In genomic region chr14:75929713-75930112, GRCm38 (mm10) we compare ENCODE assay signal across 3 mouse cellular contexts. TPM values are rescaled to one million over a fixed set of nuclear protein-coding genes. Genes with fewer than 3 reads are reported as not detected.
"Had no signal": no experiment of that assay in that cellular context is flagged by ENCODE, and none has a peak within 500 bp of the region (broad histone marks: within the 10 kb centered on the region; RNA-seq: fewer than 3 reads in every experiment).

No protein-coding gene starts in this region.

RNA-seq across cellular contexts. Expression of gene Kctd4, which starts 25.1 kb away (rescaled TPM):
- polyA plus RNA-seq: small intestine, adult 2 months; spleen, adult 2 months; urinary bladder, adult 2 months had no signal
